Mouse (Mus musculus) hindbrain, embryonic 13.5 days (tissue): ENCODE results near the gene Mtf2. TPM values are rescaled to one million over a fixed set of nuclear protein-coding genes. Genes with fewer than 3 reads are reported as not detected.

ENCODE experiments used
- ATAC-seq: fragments of 200-750 bp; cut with Nextera tagmentation; 2 replicates; pipeline ENCODE4 v1.8.0; 2017; ENCODE audit warnings: moderate TSS enrichment; ENCODE audit not compliant: low FRiP score
- H3K27ac ChIP-seq: fragments of 300-500 bp; sonication (generic); 2 replicates; pipeline ENCODE4 v1.5.1; 2015; ENCODE audit warnings: inconsistent platforms, mild to moderate bottlenecking, moderate library complexity
- H3K27me3 ChIP-seq: fragments of 300-500 bp; sonication (generic); 2 replicates; pipeline ENCODE4 v1.6.1; 2015; ENCODE audit warnings: mild to moderate bottlenecking, inconsistent platforms
- H3K36me3 ChIP-seq: fragments of 300-500 bp; sonication (generic); 2 replicates; pipeline ENCODE4 v1.6.1; 2015; ENCODE audit warnings: mild to moderate bottlenecking, inconsistent platforms
- H3K4me1 ChIP-seq: fragments of 300-500 bp; sonication (generic); replicated peaks from 2 replicates; pipeline ENCODE4 v1.6.1; 2015; ENCODE audit warnings: inconsistent platforms
- H3K4me2 ChIP-seq: fragments of 300-500 bp; sonication (generic); 2 replicates; pipeline ENCODE4 v1.6.1; 2015; ENCODE audit warnings: inconsistent platforms, mild to moderate bottlenecking, moderate library complexity
- H3K4me3 ChIP-seq: fragments of 300-500 bp; sonication (generic); 2 replicates; pipeline ENCODE4 v1.5.1; 2015; ENCODE audit warnings: mild to moderate bottlenecking, inconsistent platforms
- H3K9ac ChIP-seq: fragments of 300-500 bp; sonication (generic); 2 replicates; pipeline ENCODE4 v1.6.1; 2015; ENCODE audit warnings: mild to moderate bottlenecking, inconsistent platforms
- H3K9me3 ChIP-seq: fragments of 300-500 bp; sonication (generic); 2 replicates; pipeline ENCODE4 v1.6.1; 2016; ENCODE audit warnings: inconsistent platforms
- WGBS: fragments of 180-500 bp; shearing (Covaris S2); methylation state at CpG from one replicate; pipeline ENCODE4 v1.1.7; 2015; 5-methylcytosine and 5-hydroxymethylcytosine counted together
- polyA plus RNA-seq: library from polyadenylated mRNA; unstranded; fragments of >200 nt; fragmentation: Nextera tagmentation; extraction: Ambion mirVana; gene quantifications from 2 replicates; pipeline ENCODE4 v1.2.1, GENCODE M21; 2015

The Mtf2 gene
- polyA plus RNA-seq, 1 experiment from 2014 or later = 119 TPM

DNA sequence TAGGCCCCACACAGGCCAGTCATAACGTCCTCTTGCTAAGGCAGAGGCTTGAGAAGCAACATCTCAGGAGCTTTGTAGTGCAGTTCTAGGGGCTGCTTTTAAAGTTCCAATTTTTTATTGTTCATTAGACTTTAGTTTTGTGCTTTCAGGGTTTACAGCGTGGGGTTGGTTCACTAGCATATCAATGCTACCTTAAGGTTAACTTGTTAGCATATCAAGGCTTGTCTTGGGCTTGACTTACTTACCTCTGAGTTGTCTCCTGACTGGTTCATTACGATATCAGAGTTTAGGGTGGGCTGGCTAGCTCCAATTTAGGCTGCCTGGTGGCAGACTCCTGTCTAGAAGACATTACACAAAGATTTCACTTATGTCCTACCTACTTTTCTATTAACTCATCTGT, 32.2 kb downstream of the Mtf2 start:
- H3K9me3 ChIP-seq = no peaks in the 10 kb centered on the region

DNA sequence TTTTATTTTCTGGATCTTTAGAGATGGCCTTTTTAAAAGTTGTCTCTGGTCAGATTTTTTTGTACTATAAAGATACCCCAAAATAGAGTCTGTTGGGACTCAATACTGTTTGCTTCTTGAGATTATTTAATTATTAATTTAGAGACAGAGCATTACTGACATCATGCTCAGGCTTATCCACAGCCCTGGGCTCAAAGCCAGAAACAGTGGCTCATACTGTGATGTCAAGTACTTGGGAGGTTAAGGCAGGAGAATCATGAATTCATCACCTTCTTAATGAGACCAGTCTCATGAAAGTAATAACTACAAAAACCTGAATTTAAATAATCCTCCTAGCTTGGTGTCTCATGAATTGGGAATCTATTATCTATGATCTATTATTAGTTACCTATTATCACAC, 34.7 kb downstream of the Mtf2 start:
- no peak overlapping the region for H3K4me2 ChIP-seq
- no peak overlapping the region for H3K9ac ChIP-seq
- H3K4me3 ChIP-seq = no peak overlapping the region
- no peak for ATAC-seq
- no peaks in the 10 kb centered on the region for H3K9me3 ChIP-seq
- H3K4me1 ChIP-seq = no peaks in the 10 kb centered on the region
- no peak overlapping the region for H3K27ac ChIP-seq
- peaks cover 60% of the 10 kb centered on the region for H3K36me3 ChIP-seq
- H3K27me3 ChIP-seq = no peaks in the 10 kb centered on the region

More for the DNA sequence above, 32.2 kb downstream of the Mtf2 start:
- Histone ChIP-seq H3K4me2 (no peak overlapping the region), H3K36me3 (peaks cover 57% of the 10 kb centered on the region), H3K9ac (no peak overlapping the region), H3K27me3 (no peaks in the 10 kb centered on the region), H3K4me3 (no peak overlapping the region), H3K4me1 (no peaks in the 10 kb centered on the region), H3K27ac (no peak overlapping the region)
- no peak for ATAC-seq
- 85% methylated on average over 3 of the region's 3 CpGs for WGBS

DNA sequence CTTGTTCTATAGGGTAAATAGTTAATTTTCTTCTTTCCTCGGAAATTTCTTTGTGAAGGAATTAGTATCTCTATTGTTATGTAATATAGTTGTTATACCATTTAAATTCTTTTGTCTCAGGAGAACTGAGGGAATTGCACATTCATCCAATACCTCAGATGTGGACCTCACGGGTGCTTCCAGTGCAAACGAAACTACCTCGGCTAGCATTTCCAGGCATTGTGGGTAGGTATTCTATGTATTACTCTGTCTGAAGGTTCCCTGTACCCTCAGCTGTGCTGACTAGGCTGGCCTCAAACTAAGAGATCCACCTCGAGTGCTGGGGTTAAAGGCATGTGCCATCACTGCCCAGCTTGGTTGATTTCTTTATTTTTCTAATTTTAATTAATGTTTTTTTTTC, 38.8 kb downstream of the Mtf2 start:
- Histone ChIP-seq H3K4me2 (no peak overlapping the region), H3K4me1 (no peaks in the 10 kb centered on the region), H3K4me3 (no peak overlapping the region), H3K9ac (no peak overlapping the region), H3K9me3 (no peaks in the 10 kb centered on the region), H3K27me3 (no peaks in the 10 kb centered on the region), H3K36me3 (peaks cover 57% of the 10 kb centered on the region), H3K27ac (no peak overlapping the region)
- 90% methylated on average over 5 of the region's 5 CpGs for WGBS
- no peak for ATAC-seq

DNA sequence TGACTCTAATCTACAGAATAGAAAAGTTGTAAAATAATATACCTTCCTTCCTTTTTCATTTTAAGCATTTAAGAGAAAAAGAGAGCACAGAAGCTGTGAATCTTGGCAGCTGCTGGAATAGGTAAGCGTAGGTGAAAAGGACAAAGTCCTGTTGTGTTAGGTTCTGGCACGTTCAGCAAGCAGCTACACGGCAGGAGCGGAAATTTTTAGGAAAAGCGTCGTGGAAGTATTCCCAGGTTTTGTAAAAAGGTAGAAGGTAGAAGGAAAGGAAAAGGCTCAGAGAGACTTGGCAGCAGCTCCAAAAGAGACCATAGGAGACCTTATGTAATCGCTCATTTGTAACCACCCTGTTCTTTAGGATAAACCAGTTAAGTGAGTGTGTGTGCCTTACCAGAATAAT, 43.9 kb downstream of the Mtf2 start:
- Histone ChIP-seq H3K36me3 (peaks cover 34% of the 10 kb centered on the region), H3K9ac (no peak overlapping the region), H3K9me3 (no peaks in the 10 kb centered on the region), H3K4me2 (no peak overlapping the region), H3K27me3 (no peaks in the 10 kb centered on the region), H3K4me3 (no peak overlapping the region), H3K27ac (no peak overlapping the region), H3K4me1 (no peaks in the 10 kb centered on the region)
- WGBS = 95% methylated on average over 7 of the region's 7 CpGs
- ATAC-seq = no peak

DNA sequence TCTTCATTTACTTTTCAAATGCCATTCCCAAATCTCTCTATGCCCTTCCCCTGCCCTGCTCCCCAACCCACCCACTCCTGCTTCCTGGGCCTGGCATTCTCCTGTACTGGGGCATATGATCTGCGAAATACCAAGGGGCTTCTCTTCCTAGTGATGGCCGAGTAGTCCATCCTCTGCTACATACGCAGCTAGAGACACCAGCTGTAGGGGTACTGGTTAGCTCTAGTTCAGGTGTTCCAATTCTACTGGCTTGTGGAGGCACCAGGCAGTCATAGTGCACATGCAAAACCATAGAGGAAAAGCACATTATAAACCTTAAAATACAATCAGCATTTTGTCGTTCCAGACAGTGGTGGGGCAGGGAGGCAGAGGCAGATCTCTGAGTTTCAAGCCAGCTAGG, 52.2 kb downstream of the Mtf2 start:
- H3K9me3 ChIP-seq = no peaks in the 10 kb centered on the region
- no peak for ATAC-seq
- WGBS = 92% methylated on average over 4 of the region's 4 CpGs
- peaks cover 11% of the 10 kb centered on the region for H3K36me3 ChIP-seq
- no peak overlapping the region for H3K27ac ChIP-seq
- no peak overlapping the region for H3K9ac ChIP-seq
- H3K4me2 ChIP-seq = no peak overlapping the region
- no peaks in the 10 kb centered on the region for H3K27me3 ChIP-seq
- H3K4me1 ChIP-seq = no peaks in the 10 kb centered on the region
- H3K4me3 ChIP-seq = no peak overlapping the region

DNA sequence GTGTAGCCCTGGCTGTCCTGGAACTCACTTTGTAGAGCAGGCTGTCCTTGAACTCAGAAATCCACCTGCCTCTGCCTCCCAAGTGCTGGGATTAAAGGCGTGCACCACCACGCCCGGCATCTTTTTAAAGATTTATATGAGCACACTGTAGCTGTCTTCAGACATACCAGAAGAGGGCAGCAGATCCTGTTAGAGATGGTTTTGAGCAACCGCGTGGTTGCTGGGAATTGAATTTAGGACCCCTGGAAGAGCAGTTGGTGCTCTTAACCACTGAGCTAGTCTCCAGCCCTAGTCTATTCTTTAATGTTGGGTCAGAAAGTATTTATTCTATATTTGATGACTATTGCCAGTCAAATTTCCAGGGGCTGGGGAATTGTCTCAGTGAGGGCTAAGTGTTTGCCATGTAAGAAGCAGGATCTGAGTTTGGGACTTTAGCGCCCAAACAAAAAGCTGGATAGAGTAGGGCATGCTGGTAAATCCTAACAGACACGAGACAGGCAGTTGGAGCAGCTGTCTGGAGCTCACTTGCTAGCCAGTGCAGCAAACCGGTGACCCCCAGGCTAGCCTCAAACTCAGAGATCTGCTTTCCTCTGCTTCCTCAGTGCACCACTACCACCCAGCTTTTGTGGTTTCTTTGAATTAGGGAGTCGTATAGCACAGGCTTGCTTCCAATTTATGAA, 54.9 kb downstream of the Mtf2 start:
- H3K27me3 ChIP-seq = no peaks in the 10 kb centered on the region
- peaks cover 17% of the 10 kb centered on the region for H3K36me3 ChIP-seq
- ATAC-seq = no peak
- no peak overlapping the region for H3K27ac ChIP-seq
- H3K9ac ChIP-seq = no peak overlapping the region
- no peaks in the 10 kb centered on the region for H3K4me1 ChIP-seq
- no peaks in the 10 kb centered on the region for H3K9me3 ChIP-seq
- no peak overlapping the region for H3K4me2 ChIP-seq
- WGBS = 84% methylated on average over 9 of the region's 9 CpGs
- H3K4me3 ChIP-seq = no peak overlapping the region

DNA sequence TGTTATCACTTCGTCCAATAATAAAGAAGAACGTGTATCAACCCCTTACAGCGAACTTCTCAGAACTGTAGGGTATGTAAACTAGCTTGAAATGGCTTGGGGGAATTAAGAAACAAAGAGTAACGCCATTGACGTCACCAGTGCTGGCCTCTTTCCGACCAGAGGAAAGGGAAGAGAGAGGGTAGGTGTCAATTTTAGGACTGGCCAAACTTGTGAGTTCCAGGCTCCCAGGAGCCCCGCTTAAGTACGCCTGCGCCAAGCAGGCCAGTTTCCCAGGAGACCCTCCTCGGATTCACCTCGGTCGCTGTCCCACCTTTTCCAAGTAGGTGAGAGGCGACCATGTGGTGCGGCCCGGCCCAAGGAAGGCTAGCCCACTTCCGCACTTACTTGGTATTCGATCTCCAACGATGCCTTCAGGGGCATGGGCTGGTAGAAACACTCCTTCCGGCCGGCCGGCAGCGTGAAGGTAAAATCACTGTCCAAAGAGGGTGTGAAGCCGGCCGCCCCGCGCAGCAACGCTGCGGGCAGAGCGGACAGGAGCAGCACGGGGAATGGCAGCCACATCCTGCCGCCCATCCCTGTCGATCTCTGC, 66.5 kb downstream of the Mtf2 start:
- peak; percentile 68; the same call in 1 of the 2 replicates for ATAC-seq

DNA sequence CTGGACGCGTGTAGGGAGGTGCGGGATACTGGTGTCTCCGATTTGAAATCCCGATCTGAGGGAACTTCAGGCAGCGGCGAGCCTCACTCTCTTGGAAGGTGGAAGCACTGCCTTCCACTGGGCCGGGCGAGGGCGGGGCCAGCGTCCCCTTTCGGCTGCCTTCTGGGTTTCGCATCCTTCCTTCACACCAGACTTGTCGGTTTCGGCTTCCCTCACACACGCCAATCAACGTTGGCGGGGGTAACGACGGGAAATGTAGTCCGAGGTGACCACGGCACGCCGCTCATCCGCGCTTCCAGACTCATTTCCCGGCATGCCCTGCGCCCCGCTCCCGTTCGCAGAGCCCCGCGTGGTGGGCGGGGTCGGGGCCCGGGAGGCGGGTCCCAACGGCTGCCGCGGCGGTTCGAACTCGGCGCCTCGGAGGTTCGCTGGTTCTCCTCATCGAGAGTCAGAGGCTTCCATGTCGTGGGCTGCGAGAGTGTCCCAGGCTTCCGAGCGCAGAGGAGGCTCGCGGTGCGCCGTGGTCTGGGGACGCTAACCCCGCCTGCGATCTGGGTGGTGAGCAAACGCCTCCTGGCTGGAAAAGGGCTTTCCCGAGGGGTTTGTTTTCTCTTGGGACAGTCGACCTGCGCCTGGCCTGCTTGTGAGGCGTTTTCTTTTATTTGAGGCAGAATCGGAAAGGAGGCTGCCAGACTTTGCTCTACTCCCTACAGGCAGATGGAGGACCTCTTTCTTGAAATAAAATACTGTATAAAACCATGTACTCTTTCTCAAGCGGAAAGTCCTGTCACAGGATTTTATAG, 67.2 kb downstream of the Mtf2 start, which contains the start of the genes Tmed5 and Ccdc18:
TSS of gene Tmed5 (minus strand) at position 180 of the 803 bp plus-strand sequence.
TSS of gene Ccdc18 (plus strand) at position 435 of the 803 bp plus-strand sequence.
- H3K36me3 ChIP-seq = peaks cover 13% of the 10 kb centered on the region
- no peaks in the 10 kb centered on the region for H3K27me3 ChIP-seq
- H3K27ac ChIP-seq = peak within 1 kb of the TSS; percentile 87
- under 1% methylated on average over 65 of the region's 65 CpGs for WGBS
- H3K4me1 ChIP-seq = peaks cover 21% of the 10 kb centered on the region
- peak within 1 kb of the TSS; percentile 83 for H3K9ac ChIP-seq
- ATAC-seq = peak; percentile 99
- peak within 1 kb of the TSS; percentile 87 for H3K4me3 ChIP-seq
- peak within 1 kb of the TSS; percentile 73 for H3K4me2 ChIP-seq
- no peaks in the 10 kb centered on the region for H3K9me3 ChIP-seq

More for the DNA sequence above, 66.5 kb downstream of the Mtf2 start:
- Histone ChIP-seq H3K36me3 (peaks cover 15% of the 10 kb centered on the region), H3K9ac (peak overlapping the region; percentile 83), H3K4me2 (peak overlapping the region; percentile 73), H3K9me3 (no peaks in the 10 kb centered on the region), H3K4me3 (peak overlapping the region; percentile 87), H3K27ac (peak overlapping the region; percentile 87), H3K27me3 (no peaks in the 10 kb centered on the region), H3K4me1 (peaks cover 21% of the 10 kb centered on the region)
- WGBS = under 1% methylated on average over 32 of the region's 32 CpGs

DNA sequence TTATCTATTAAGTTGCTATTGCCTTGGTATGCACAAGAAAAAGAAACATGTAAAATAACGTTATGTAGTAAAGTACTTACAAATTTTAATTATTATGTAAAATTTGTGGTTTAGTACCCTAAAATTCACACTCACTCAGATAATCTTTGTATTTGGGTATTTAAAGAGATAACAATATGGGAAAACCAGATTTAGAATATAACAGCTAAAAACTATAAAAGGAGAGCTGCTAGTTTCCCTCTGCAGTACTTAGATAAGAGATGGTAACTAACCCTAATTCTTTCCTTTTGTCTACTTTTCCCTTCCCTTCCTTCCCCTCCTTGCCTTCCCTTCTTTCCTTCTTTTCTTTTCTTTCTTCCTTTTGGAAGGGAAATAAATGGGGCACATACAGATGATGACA, 87.1 kb downstream of the Mtf2 start:
- no peaks in the 10 kb centered on the region for H3K27me3 ChIP-seq
- no peaks in the 10 kb centered on the region for H3K4me1 ChIP-seq
- no peak overlapping the region for H3K27ac ChIP-seq
- no peak for ATAC-seq
- no peak overlapping the region for H3K4me3 ChIP-seq
- WGBS = 92% methylated on average over 1 of the region's 1 CpGs
- no peak overlapping the region for H3K4me2 ChIP-seq
- H3K9ac ChIP-seq = no peak overlapping the region
- no peaks in the 10 kb centered on the region for H3K9me3 ChIP-seq
- no peaks in the 10 kb centered on the region for H3K36me3 ChIP-seq

Other genes with a start within 250 kb of the Mtf2 start
- 0.12 and 0.16 TPM in 2 replicates for gene Ube2d2b, start 235.6 kb upstream of the Mtf2 start, polyA plus RNA-seq
- 48.8 and 55.0 TPM in 2 replicates for gene Evi5, start 190.6 kb upstream of the Mtf2 start, polyA plus RNA-seq
- gene Rpl5, start 165.2 kb upstream of the Mtf2 start, polyA plus RNA-seq = 62.5 and 68.2 TPM in 2 replicates
- gene Fam69a, start 78.6 kb upstream of the Mtf2 start, polyA plus RNA-seq = 44.6 and 49.3 TPM in 2 replicates
- gene Tmed5, start 66.9 kb downstream of the Mtf2 start, polyA plus RNA-seq = 24.7 and 26.7 TPM in 2 replicates
- 3.2 and 3.3 TPM in 2 replicates for gene Ccdc18, start 67.2 kb downstream of the Mtf2 start, polyA plus RNA-seq
- 40.5 and 41.8 TPM in 2 replicates for gene Dr1, start 203.2 kb downstream of the Mtf2 start, polyA plus RNA-seq
- 5.4 and 5.9 TPM in 2 replicates for gene Pigg, start 246.9 kb downstream of the Mtf2 start, polyA plus RNA-seq